Mouse (Mus musculus): ENCODE measurements around the gene Lclat1. TPM values are rescaled to one million over a fixed set of nuclear protein-coding genes. Genes with fewer than 3 reads are reported as not detected.
A peak's percentile ranks its signal among the peaks of the same experiment; 100 is the strongest.
"Not testable (repeated sequence)": the region's sequence is repeated elsewhere in the genome, so short reads cannot be mapped to it uniquely, and the experiment has no call there.

Gene Lclat1
- polyA plus RNA-seq, 1 experiment from 2014 or later, result 47.0 TPM

DNA sequence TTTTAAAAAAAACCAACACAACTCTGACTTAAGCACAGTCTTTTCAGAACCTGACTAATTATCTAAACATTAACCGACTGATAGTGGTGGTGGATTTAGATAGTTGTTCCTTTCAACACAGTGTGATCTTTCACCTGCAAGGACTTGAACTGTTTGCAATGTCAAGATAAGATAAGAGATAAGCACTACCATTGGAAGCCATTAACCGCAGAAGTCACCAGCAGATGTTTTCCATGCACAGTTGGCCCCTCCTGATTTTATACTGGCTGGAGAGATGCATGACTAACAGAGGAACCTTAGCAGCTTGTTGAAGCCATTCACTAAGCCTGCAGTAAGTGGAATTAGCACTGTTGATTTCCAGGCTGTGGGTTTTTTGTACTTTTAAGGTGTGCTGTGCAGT lies 34.7 kb downstream of the Lclat1 start:
- H3K27ac ChIP-seq (ENCODE audit: poor library complexity, severe bottlenecking), result no peak overlapping the region
- 4% methylated on average over 2 of the region's 2 CpGs for WGBS
- no peak overlapping the region for H3K4me3 ChIP-seq

DNA sequence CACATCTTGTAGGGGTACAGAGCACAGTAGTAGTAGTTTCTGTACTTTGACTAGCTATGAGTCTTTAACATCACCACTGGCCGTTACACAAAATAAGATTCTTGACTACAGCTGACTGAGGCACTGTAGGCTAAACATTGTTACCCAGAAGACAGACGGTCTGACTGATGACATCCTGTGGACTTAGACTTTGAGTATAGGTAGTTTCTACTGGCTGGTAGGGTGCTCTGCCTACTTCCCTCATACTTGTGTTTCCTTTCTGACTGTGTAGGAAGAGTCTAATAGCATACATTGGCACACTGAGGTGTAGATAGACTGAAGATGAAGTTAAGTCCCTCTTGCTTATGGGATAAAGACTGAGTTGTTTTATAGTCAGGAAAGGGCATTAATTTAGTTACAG lies 37.6 kb downstream of the Lclat1 start:
- peaks cover 3% of the 10 kb centered on the region for H3K36me3 ChIP-seq
- H3K9me3 ChIP-seq (replicated peaks), result peaks cover 2% of the 10 kb centered on the region; the same call in 1 of the 2 replicates
- H3K4me1 ChIP-seq (replicated peaks), result peaks cover 25% of the 10 kb centered on the region
- no peak overlapping the region for H3K27ac ChIP-seq (ENCODE audit: poor library complexity, severe bottlenecking)
- ATAC-seq (ENCODE audit: insufficient number of reproducible peaks, low FRiP score), result no peak
- no peak overlapping the region for H3K4me2 ChIP-seq
- 80% methylated on average over 2 of the region's 2 CpGs for WGBS
- H3K4me3 ChIP-seq, result no peak overlapping the region
- no peak overlapping the region for H3K9ac ChIP-seq
- no peaks in the 10 kb centered on the region for H3K27me3 ChIP-seq (replicated peaks)

More for the DNA sequence above, 34.7 kb downstream of the Lclat1 start:
- H3K27me3 ChIP-seq (replicated peaks), result no peaks in the 10 kb centered on the region
- no peak overlapping the region for H3K4me2 ChIP-seq
- H3K36me3 ChIP-seq, result peaks cover 7% of the 10 kb centered on the region
- peaks cover 5% of the 10 kb centered on the region; the same call in 1 of the 2 replicates for H3K9me3 ChIP-seq (replicated peaks)
- ATAC-seq (ENCODE audit: insufficient number of reproducible peaks, low FRiP score), result no peak
- H3K4me1 ChIP-seq (replicated peaks), result peaks cover 14% of the 10 kb centered on the region
- no peak overlapping the region for H3K9ac ChIP-seq

DNA sequence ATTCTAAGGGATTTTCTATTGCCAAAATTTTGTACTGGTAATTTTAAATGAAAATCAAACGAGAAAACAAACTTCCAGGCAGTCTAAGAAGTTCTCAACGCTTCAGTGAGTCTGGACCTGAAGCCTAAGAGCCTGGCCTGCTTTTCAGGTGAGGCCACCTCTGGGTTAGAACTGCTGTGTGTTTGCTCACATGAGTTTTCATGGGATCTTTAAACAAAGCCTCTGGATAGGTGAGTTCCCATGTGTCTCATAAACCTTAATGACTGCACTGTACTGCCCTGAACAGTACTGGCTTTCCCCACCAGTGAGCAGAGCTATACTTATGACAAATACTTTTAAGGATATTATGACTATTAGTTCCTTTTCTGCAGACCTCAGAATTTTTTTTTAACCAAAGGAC lies 40.8 kb downstream of the Lclat1 start:
- Histone ChIP-seq H3K4me3 (no peak overlapping the region), H3K27me3 (replicated peaks) (no peaks in the 10 kb centered on the region), H3K36me3 (peaks cover 4% of the 10 kb centered on the region; the same call in 1 of the 2 replicates), H3K4me1 (replicated peaks) (peaks cover 15% of the 10 kb centered on the region), H3K9me3 (replicated peaks) (no peaks in the 10 kb centered on the region), H3K4me2 (no peak overlapping the region), H3K27ac (ENCODE audit: poor library complexity, severe bottlenecking) (no peak overlapping the region), H3K9ac (no peak overlapping the region)
- 79% methylated on average over 2 of the region's 2 CpGs for WGBS
- no peak for ATAC-seq (ENCODE audit: insufficient number of reproducible peaks, low FRiP score)

DNA sequence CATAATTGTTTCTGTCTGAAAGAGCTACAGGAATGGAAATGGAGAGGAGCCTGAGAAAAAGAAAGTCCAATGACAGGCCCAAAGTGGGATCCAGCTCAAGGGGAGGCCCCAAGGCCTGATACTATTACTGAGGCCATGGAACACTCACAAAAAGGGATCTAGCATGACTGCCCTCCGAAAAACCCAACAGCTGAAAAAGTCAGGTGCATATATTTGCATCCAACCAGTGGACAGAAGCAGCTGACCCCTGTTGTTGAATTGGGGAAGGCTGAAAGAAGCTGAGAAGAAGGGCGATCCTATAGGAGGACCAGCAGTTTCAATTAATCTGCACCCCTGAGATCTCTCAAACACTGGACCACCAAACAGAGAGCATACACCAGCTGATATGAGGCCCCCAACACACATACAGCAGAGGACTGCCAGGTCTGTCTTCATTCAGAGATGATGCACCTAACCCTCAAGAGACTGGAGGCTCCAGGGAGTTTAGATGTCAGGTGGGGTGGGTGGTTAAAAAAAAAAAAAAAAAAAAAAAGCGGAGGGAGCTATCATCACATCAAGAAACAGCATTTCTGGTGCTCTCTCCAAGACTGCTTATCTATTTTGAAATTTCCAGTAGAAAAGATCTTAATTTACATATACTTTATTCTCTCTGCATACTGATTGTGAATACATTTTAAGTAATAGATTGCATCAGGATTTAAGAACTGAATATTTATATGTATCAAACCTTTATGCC lies 45.2 kb downstream of the Lclat1 start:
- H3K27me3 ChIP-seq (replicated peaks); H3K9ac ChIP-seq; H3K4me1 ChIP-seq (replicated peaks); ATAC-seq (ENCODE audit: insufficient number of reproducible peaks, low FRiP score); H3K9me3 ChIP-seq (replicated peaks); H3K27ac ChIP-seq (ENCODE audit: poor library complexity, severe bottlenecking); H3K4me2 ChIP-seq; H3K36me3 ChIP-seq; H3K4me3 ChIP-seq: not testable (repeated sequence)
- WGBS, result 88% methylated on average over 3 of the region's 3 CpGs

DNA sequence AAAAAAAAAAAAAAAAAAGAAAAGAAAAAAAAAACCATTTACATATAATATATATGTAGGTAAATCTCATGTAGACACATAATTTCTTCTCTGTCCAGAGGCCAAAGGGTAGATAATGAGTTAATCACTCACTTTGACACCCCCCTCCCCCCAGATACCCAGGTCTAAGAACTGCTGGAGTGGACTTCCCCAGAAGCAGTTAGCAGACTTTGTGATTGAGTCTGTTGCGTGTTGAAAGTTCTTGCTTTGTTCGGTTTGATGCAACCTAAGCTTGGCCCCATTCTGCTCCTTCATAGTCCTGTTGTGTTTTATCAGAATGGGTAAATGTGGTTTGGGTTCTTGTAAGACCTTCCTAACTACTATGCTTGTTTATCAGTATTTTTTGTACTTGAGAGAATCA lies 45.9 kb downstream of the Lclat1 start:
- Histone ChIP-seq H3K36me3 (peaks cover 7% of the 10 kb centered on the region; the same call in 1 of the 2 replicates), H3K9me3 (replicated peaks) (no peaks in the 10 kb centered on the region), H3K4me3 (no peak overlapping the region), H3K4me1 (replicated peaks) (0 out of 2 replicates have a peak, but pooled peaks cover under 1% of the 10 kb centered on the region), H3K27ac (ENCODE audit: poor library complexity, severe bottlenecking) (no peak overlapping the region), H3K4me2 (no peak overlapping the region), H3K27me3 (replicated peaks) (no peaks in the 10 kb centered on the region), H3K9ac (no peak overlapping the region)
- no peak for ATAC-seq (ENCODE audit: insufficient number of reproducible peaks, low FRiP score)
- 71% methylated on average over 2 of the region's 2 CpGs for WGBS

DNA sequence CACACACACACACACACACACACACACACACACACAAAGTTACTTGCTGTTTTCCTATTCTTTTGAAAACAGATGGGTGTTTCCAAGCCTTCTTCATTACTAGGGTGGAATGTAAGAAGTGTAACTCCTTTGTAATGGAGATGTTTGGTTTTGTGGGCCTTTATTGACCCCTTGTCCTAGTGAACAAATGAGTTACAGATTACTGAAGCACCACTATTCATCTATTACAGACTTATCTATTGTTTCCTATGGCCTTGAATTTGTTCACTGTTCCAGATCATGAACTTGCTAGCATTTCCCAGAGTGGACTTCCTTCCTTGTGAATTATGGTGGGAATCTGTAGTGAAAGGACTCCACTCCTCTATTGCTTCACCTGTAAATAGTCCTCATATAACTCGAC lies 48.8 kb downstream of the Lclat1 start:
- WGBS, result 87% methylated on average over 1 of the region's 1 CpGs
- H3K4me1 ChIP-seq (replicated peaks), result peaks cover 15% of the 10 kb centered on the region
- no peak for ATAC-seq (ENCODE audit: insufficient number of reproducible peaks, low FRiP score)
- H3K27ac ChIP-seq (ENCODE audit: poor library complexity, severe bottlenecking), result no peak overlapping the region
- H3K4me3 ChIP-seq, result no peak overlapping the region
- H3K27me3 ChIP-seq (replicated peaks), result no peaks in the 10 kb centered on the region
- no peak overlapping the region for H3K9ac ChIP-seq
- peaks cover 7% of the 10 kb centered on the region; the same call in 1 of the 2 replicates for H3K36me3 ChIP-seq
- no peak overlapping the region for H3K4me2 ChIP-seq
- H3K9me3 ChIP-seq (replicated peaks), result no peaks in the 10 kb centered on the region

DNA sequence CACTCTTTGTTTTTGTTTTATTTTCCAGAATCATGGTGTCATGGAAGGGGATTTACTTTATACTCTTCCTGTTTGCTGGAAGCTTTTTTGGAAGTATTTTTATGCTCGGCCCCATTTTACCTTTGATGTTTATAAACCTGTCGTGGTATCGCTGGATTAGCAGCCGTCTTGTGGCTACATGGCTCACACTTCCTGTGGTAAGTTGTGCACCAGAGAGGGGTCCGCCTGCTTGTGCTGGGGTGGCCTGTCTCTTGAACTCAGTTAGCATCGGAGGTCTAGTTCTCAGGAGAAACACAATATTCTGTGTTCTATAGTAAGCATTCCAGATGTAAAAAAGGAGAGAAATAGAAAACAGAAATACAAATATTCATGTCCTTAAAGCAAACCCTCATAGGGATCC lies 54.0 kb downstream of the Lclat1 start:
- 78% methylated on average over 6 of the region's 6 CpGs for WGBS
- H3K9ac ChIP-seq, result no peak overlapping the region
- no peak for ATAC-seq (ENCODE audit: insufficient number of reproducible peaks, low FRiP score)
- no peaks in the 10 kb centered on the region for H3K9me3 ChIP-seq (replicated peaks)
- peaks cover 30% of the 10 kb centered on the region for H3K4me1 ChIP-seq (replicated peaks)
- H3K4me3 ChIP-seq, result no peak overlapping the region
- no peak overlapping the region for H3K4me2 ChIP-seq
- H3K36me3 ChIP-seq, result peaks cover 9% of the 10 kb centered on the region
- no peaks in the 10 kb centered on the region for H3K27me3 ChIP-seq (replicated peaks)
- no peak overlapping the region for H3K27ac ChIP-seq (ENCODE audit: poor library complexity, severe bottlenecking)

DNA sequence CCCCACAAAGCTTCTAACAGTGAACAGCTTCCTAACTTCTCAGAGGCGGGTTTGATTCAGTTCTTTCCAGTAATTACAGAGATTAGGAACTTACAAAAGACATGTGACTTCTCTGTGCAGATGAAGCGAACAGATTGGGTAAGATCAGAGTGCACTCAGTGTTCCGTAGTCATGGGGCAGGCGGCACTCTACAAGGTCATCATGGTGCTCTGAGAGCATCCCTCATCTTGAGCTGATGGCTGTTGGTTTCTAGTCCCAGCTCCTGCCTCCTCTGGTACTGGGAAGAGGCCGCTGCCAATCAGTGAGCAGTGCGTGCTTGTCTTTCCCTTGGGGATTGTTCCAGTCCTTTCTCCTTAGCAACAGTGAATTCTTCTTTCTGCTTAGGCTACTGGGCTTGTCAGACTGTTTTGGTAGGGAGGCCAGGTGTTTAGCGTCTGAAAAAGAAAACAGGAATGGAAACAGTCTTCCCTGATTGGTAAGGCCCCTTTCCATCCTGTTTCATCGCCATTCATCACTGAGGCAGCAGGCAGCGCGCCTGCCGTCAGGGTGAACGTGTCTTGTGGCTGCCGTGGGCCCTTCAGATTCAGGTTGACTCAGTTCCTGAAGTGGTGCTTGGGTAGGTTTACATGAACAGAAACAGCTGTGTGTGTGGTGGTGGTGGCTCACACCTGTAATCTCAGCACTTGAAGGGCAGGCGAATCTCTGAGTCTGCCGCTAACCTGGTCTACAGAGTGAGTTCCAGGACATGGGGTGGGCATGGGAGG lies 54.8 kb downstream of the Lclat1 start:
- no peaks in the 10 kb centered on the region for H3K9me3 ChIP-seq (replicated peaks)
- no peak overlapping the region for H3K9ac ChIP-seq
- peaks cover 9% of the 10 kb centered on the region for H3K36me3 ChIP-seq
- ATAC-seq (ENCODE audit: insufficient number of reproducible peaks, low FRiP score), result no peak
- WGBS, result 71% methylated on average over 15 of the region's 15 CpGs
- H3K4me1 ChIP-seq (replicated peaks), result peaks cover 30% of the 10 kb centered on the region
- no peak overlapping the region for H3K4me3 ChIP-seq
- H3K27ac ChIP-seq (ENCODE audit: poor library complexity, severe bottlenecking), result no peak overlapping the region
- no peak overlapping the region for H3K4me2 ChIP-seq
- no peaks in the 10 kb centered on the region for H3K27me3 ChIP-seq (replicated peaks)

DNA sequence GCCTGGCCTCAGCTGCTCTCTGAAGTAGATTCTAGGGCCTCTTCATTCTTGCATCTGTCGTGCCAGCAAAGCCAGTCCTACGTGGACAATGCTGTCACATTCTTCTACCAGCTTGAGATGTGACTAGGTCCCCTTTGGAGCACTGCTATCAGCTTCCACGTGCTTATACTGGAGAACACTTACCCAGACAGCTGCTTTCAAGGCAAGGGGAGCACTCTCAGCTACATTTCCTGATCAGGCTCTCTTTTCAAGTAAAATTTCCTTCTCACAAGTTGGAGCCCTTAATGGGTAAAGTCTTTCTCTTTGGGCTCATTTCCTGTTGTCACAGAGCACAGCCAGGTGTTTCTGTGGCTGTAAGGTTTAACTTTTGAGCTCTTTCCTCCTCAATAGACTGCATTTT lies 55.8 kb downstream of the Lclat1 start:
- Histone ChIP-seq H3K4me1 (replicated peaks) (peaks cover 30% of the 10 kb centered on the region), H3K27ac (ENCODE audit: poor library complexity, severe bottlenecking) (peak overlapping the region; percentile 15; the same call in 1 of the 2 replicates), H3K27me3 (replicated peaks) (no peaks in the 10 kb centered on the region), H3K4me3 (no peak overlapping the region), H3K4me2 (no peak overlapping the region), H3K9ac (0 out of 2 replicates have a peak overlapping the region, but pooled peaks have one; percentile 6), H3K9me3 (replicated peaks) (no peaks in the 10 kb centered on the region), H3K36me3 (peaks cover 9% of the 10 kb centered on the region)
- WGBS, result 18% methylated on average over 3 of the region's 3 CpGs
- no peak for ATAC-seq (ENCODE audit: insufficient number of reproducible peaks, low FRiP score)

DNA sequence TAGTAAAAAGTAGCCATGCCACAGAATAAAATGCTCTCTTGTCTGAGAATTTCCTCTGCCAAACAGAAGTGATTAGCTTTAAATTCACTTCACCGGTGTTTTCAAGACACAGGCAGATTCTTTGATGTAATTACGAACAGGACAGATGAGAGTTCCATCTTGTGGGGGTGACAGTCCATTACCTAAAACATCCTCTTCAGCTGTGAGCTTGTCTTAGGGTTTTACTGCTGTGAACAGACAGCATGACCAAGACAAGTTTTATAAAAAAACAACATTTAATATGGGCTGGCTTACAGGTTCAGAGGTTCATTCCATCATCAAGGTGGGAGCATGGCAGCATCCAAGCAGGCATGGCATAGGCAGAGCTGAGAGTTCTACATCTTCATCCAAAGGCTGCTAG lies 56.3 kb downstream of the Lclat1 start:
- H3K36me3 ChIP-seq, result peaks cover 9% of the 10 kb centered on the region
- no peak overlapping the region for H3K4me3 ChIP-seq
- WGBS, result 85% methylated on average over 2 of the region's 2 CpGs
- peak overlapping the region; percentile 15; the same call in 1 of the 2 replicates for H3K27ac ChIP-seq (ENCODE audit: poor library complexity, severe bottlenecking)
- H3K9me3 ChIP-seq (replicated peaks), result no peaks in the 10 kb centered on the region
- H3K4me1 ChIP-seq (replicated peaks), result peaks cover 29% of the 10 kb centered on the region
- no peaks in the 10 kb centered on the region for H3K27me3 ChIP-seq (replicated peaks)
- no peak for ATAC-seq (ENCODE audit: insufficient number of reproducible peaks, low FRiP score)
- no peak overlapping the region for H3K4me2 ChIP-seq
- no peak overlapping the region for H3K9ac ChIP-seq

DNA sequence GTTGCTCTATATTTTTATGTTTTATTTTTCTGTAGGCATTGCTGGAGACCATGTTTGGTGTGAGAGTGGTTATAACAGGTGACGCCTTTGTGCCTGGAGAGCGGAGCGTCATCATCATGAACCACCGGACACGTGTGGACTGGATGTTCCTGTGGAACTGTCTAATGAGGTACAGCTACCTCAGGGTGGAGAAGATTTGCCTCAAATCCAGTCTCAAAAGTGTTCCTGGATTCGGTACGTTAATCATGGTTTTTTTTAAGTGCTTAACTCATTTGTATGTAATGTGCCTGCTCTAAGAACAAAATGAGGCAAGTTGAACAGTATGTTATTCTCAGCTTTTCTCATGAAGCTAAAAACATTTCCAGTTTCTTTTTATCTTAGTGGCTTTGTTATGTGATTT lies 61.7 kb downstream of the Lclat1 start:
- H3K36me3 ChIP-seq, result peaks cover 18% of the 10 kb centered on the region
- H3K4me1 ChIP-seq (replicated peaks), result peaks cover 5% of the 10 kb centered on the region
- H3K9ac ChIP-seq, result no peak overlapping the region
- no peak overlapping the region for H3K27ac ChIP-seq (ENCODE audit: poor library complexity, severe bottlenecking)
- WGBS, result 85% methylated on average over 7 of the region's 7 CpGs
- ATAC-seq (ENCODE audit: insufficient number of reproducible peaks, low FRiP score), result no peak
- H3K9me3 ChIP-seq (replicated peaks), result no peaks in the 10 kb centered on the region
- no peak overlapping the region for H3K4me2 ChIP-seq
- no peak overlapping the region for H3K4me3 ChIP-seq
- no peaks in the 10 kb centered on the region for H3K27me3 ChIP-seq (replicated peaks)

Data from heart, embryonic 12.5 days (tissue).